Mouse (Mus musculus) CH12.LX (cell line): ENCODE measurements around the gene Gsto2. TPM values are rescaled to one million over a fixed set of nuclear protein-coding genes. Genes with fewer than 3 reads are reported as not detected.

Experiments used
- DNase-seq: peaks from one replicate; pipeline ENCODE4 v3.0.0-alpha.2; 2013; ENCODE audit errors: extremely low read depth
- H3K27ac ChIP-seq: 2 replicates; pipeline ENCODE4 v1.5.1; 2012; ENCODE audit warnings: low read depth, mild to moderate bottlenecking, control low read depth, moderate library complexity; ENCODE audit not compliant: insufficient read depth
- H3K27me3 ChIP-seq: replicated peaks from 2 replicates; pipeline ENCODE3; 2012; ENCODE audit warnings: inconsistent platforms
- H3K36me3 ChIP-seq, 2 experiments: replicated peaks in 1 of 2; 2 replicates each; pipeline versions ENCODE3 to v1.6.1; 2012; ENCODE audit warnings: inconsistent platforms in 1 of 2, low read length in 1 of 2, mild to moderate bottlenecking in 1 of 2, mixed read lengths in 1 of 2, moderate library complexity in 1 of 2; ENCODE audit not compliant: control insufficient read depth in 1 of 2, insufficient read depth in 1 of 2
- H3K4me1 ChIP-seq, 2 experiments: 2 replicates each; pipeline ENCODE4 v1.6.1; 2012; ENCODE audit warnings: inconsistent platforms in 1 of 2, moderate library complexity in 1 of 2; ENCODE audit not compliant: insufficient read depth in 2 of 2, control insufficient read depth in 1 of 2
- H3K4me2 ChIP-seq: 2 replicates; pipeline ENCODE4 v1.6.1; 2012; ENCODE audit warnings: low read depth, mild to moderate bottlenecking, control low read depth; ENCODE audit not compliant: poor library complexity, insufficient read depth, severe bottlenecking
- H3K4me3 ChIP-seq, 3 experiments: fragments of 150-350 bp in 1 of 3; sonication (generic) in 1 of 3; replicated peaks in 1 of 3; 2 replicates each; pipeline versions ENCODE3 to v1.5.1; 2011 to 2012; ENCODE audit warnings: low read depth in 2 of 3, low read length in 2 of 3, mild to moderate bottlenecking in 2 of 3, moderate library complexity in 2 of 3, control low read depth in 1 of 3, improper control_type of control experiment in 1 of 3, inconsistent platforms in 1 of 3, mixed read lengths in 1 of 3; ENCODE audit not compliant: poor library complexity in 1 of 3
- H3K79me2 ChIP-seq: replicated peaks from 2 replicates; pipeline ENCODE4 v1.6.1; 2012; ENCODE audit warnings: mild to moderate bottlenecking, moderate library complexity; ENCODE audit not compliant: control insufficient read depth, poor library complexity, insufficient read depth, severe bottlenecking; ENCODE audit errors: extremely low read depth
- H3K9ac ChIP-seq: 2 replicates; pipeline ENCODE4 v1.6.1; 2012; ENCODE audit warnings: low read depth, mild to moderate bottlenecking, control low read depth, moderate library complexity; ENCODE audit not compliant: insufficient read depth
- H3K9me3 ChIP-seq: replicated peaks from 2 replicates; pipeline ENCODE3; 2012; ENCODE audit warnings: low read length, inconsistent platforms, mixed read lengths
- BHLHE40 ChIP-seq: IDR thresholded peaks from 2 replicates; pipeline ENCODE4 v1.6.1; 2011; ENCODE audit warnings: mild to moderate bottlenecking, low read depth, low read length, improper control_type of control experiment
- CTCF ChIP-seq, 2 experiments: IDR thresholded peaks in 1 of 2; conservative IDR thresholded peaks in 1 of 2; 2 replicates each; pipeline ENCODE4 v1.5.1; 2011 to 2012; ENCODE audit warnings: low read depth in 2 of 2, low read length in 2 of 2, improper control_type of control experiment in 1 of 2, inconsistent platforms in 1 of 2, mild to moderate bottlenecking in 1 of 2, moderate library complexity in 1 of 2
- EP300 ChIP-seq: IDR thresholded peaks from 2 replicates; pipeline ENCODE4 v1.6.1; 2011; ENCODE audit warnings: low read length, improper control_type of control experiment
- MAX ChIP-seq: IDR thresholded peaks from 2 replicates; pipeline ENCODE4 v1.6.1; 2011; ENCODE audit warnings: low read length, improper control_type of control experiment
- POLR2A ChIP-seq: IDR thresholded peaks from 2 replicates; pipeline ENCODE4 v1.6.1; 2011; ENCODE audit warnings: low read depth, mild to moderate bottlenecking, improper control_type of control experiment, low read length
- RAD21 ChIP-seq: IDR thresholded peaks from 2 replicates; pipeline ENCODE4 v1.6.1; 2011; ENCODE audit warnings: low read depth, mild to moderate bottlenecking, low read length, improper control_type of control experiment, moderate library complexity
- RCOR1 ChIP-seq: conservative IDR thresholded peaks from 2 replicates; pipeline ENCODE4 v1.6.1; 2012; ENCODE audit warnings: low read depth, mild to moderate bottlenecking, inconsistent platforms, low read length, improper control_type of control experiment
- SMC3 ChIP-seq: IDR thresholded peaks from 2 replicates; pipeline ENCODE4 v1.6.1; 2011; ENCODE audit warnings: low read depth, low read length, improper control_type of control experiment
- dilution Hi-C: fragments of 300-500 bp; cut with MboI; formaldehyde crosslinking; loops from 2 replicates; pipeline ENCODE4 v1.14.3; 2020; ENCODE audit warnings: low sequenced_read_pairs; ENCODE audit not compliant: extremely low pct_unique_long_range_greater_than_20kb, extremely low pct_ligation_motif_present
- in situ Hi-C: fragments of 300-500 bp; cut with MboI; formaldehyde crosslinking; loops from 3 replicates; pipeline ENCODE4 v1.14.3; 2019; ENCODE audit warnings: low sequenced_read_pairs, low pct_ligation_motif_present, low pct_unique_long_range_greater_than_20kb, mixed read lengths
- polyA plus RNA-seq: library from polyadenylated mRNA; unstranded; fragments of >175 nt; gene quantifications from 2 replicates; pipeline ENCODE4 v1.2.1, GENCODE M21; 2012; ENCODE audit warnings: low read depth; ENCODE audit not compliant: insufficient read length
- total RNA-seq, 2 experiments: library from RNA; depleted of rRNA; stranded (reverse); fragments of 300-350 nt in 1 of 2; fragments of >200 nt in 1 of 2; gene quantifications; 2 replicates each; pipeline ENCODE4 v1.2.3; 2012 to 2014

Gene Gsto2
- total and polyA plus RNA-seq, 3 experiments, result 0.49 to 1.4 (median 1.3) TPM

DNA sequence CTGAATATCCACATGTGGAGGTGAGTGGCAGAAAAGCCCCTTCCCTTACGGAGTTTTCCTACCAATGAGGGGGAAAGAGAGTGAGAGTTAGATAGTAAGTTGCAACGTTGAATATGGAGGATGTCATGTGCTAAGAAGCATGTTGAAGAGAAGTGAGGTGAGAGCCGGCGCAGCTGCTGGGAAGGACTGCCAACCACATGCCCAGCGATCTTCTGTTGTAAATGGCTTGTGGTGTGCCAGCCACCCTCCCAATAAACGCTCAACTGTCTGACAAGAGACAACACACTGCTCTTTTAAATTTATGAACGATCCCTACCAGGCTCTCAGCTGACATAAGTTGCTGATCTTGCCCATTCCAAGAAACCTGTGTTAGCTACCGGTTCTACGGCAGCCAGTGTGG is 47.6 kb upstream of the Gsto2 start:
- Histone ChIP-seq H3K36me3 (no peaks in the 10 kb centered on the region), H3K4me2 (no peak overlapping the region), H3K4me1 (peaks cover 6 to 11% of the 10 kb centered on the region in 2 experiments), H3K9me3 (no peaks in the 10 kb centered on the region), H3K4me3 (no peak overlapping the region), H3K27ac (no peak overlapping the region), H3K79me2 (no peaks in the 10 kb centered on the region), H3K27me3 (no peaks in the 10 kb centered on the region), H3K9ac (no peak overlapping the region)
- no peak for DNase-seq
- dilution Hi-C loops (no loop called here), in situ Hi-C loops (no loop called here)
- no peak for TF ChIP-seq EP300
- TF ChIP-seq CTCF (conservative IDR thresholded peaks at IDR 0.05 in 1 of 2, IDR thresholded peaks at IDR 0.05 in 1 of 2; ENCODE audit: low read depth in 2 of 2, low read length in 2 of 2), result no peak

DNA sequence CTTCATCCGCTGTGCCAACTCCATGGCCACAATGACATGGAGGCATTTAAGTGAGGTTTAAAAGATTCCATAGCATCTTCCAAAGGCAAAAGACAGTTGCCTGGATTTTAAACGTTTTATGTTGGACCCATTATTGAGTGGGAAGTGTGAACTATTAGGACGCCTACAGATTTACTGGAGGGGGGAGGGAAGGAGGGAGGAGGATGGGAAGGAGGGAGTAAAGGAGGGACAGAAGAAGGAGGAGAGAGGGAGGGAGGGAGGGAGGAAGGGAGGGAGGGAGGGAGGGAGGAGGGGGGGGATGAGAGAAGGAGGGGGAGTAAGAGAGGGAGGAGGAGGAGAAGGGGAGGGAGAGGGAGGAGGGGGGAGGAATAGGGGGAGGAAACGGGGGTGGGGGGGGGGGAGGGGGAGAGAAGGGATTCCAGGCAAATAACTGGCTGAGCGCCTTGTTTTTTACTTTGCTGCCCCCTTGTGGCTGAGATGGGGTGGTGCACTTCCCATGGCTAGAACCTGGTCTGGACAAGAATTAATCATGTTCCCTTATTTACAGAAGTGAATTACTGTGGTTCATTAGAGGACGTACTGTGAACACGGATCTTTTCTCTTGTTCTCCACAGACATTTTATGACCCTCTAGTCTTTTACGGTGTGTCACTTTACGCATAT is 44.4 kb upstream of the Gsto2 start:
- Histone ChIP-seq H3K9ac (peak overlapping the region; percentile 7; the same call in 1 of the 2 replicates), H3K4me2 (peak overlapping the region; percentile 88), H3K4me3 (peak overlapping the region; percentile 1 to 35 (median 33)), H3K4me1 (peaks cover 10 to 14% of the 10 kb centered on the region in 2 experiments), H3K36me3 (no peaks in the 10 kb centered on the region), H3K79me2 (no peaks in the 10 kb centered on the region), H3K27me3 (peaks cover 2% of the 10 kb centered on the region), H3K9me3 (no peaks in the 10 kb centered on the region), H3K27ac (no peak overlapping the region)
- in situ Hi-C loops (loop anchor here (10.0 kb wide), 1 partner anchor 166 kb away; no protein-coding TSS in a partner anchor), dilution Hi-C loops (no loop called here)
- DNase-seq, result peak; percentile 73
- no peak for TF ChIP-seq RCOR1
- TF ChIP-seq CTCF (conservative IDR thresholded peaks at IDR 0.05 in 1 of 2, IDR thresholded peaks at IDR 0.05 in 1 of 2; ENCODE audit: low read depth in 2 of 2, low read length in 2 of 2), result peak; percentile 77 to 94
- peak; percentile 62 for TF ChIP-seq RAD21
- TF ChIP-seq SMC3, result peak; percentile 65
- 0 out of 2 replicates have a peak, but pooled peaks have one; percentile 11 for TF ChIP-seq MAX
- TF ChIP-seq, all 38 proteins: peak for 4

- peak overlapping the region; percentile 1 to 35 (median 33) for H3K4me3 ChIP-seq
- H3K27ac ChIP-seq, result no peak overlapping the region
- in situ Hi-C loops, result loop anchor here (10.0 kb wide), 1 partner anchor 167 kb away; no protein-coding TSS in a partner anchor
- peak overlapping the region; percentile 88 for H3K4me2 ChIP-seq
- H3K36me3 ChIP-seq, result no peaks in the 10 kb centered on the region
- H3K9ac ChIP-seq, result peak overlapping the region; percentile 7; the same call in 1 of the 2 replicates
- dilution Hi-C loops, result no loop called here
- peaks cover 10 to 14% of the 10 kb centered on the region in 2 experiments for H3K4me1 ChIP-seq
- peak; percentile 49 for DNase-seq
- no peaks in the 10 kb centered on the region for H3K79me2 ChIP-seq
- 0 out of 2 replicates have a peak, but pooled peaks have one; percentile 14 for TF ChIP-seq BHLHE40
- no peak for TF ChIP-seq POLR2A
- H3K9me3 ChIP-seq, result no peaks in the 10 kb centered on the region
- peaks cover 2% of the 10 kb centered on the region for H3K27me3 ChIP-seq
Measured at GRCm38 (mm10) chr19:47821494-47821872, 43.9 kb upstream of the Gsto2 start.
